Mouse (Mus musculus) MEL (cell line): Measurements from ENCODE around the gene Tmem54. TPM values are rescaled to one million over a fixed set of nuclear protein-coding genes. Genes with fewer than 3 reads are reported as not detected.

Experiments used
- DNase-seq: peaks from one replicate; pipeline ENCODE4 v3.0.0; 2011; ENCODE audit warnings: low read depth, low spot score
- H3K27ac ChIP-seq: 2 replicates; pipeline ENCODE4 v1.5.1; 2012; ENCODE audit warnings: low read depth, mild to moderate bottlenecking, control low read depth, low read length, moderate library complexity; ENCODE audit not compliant: control insufficient read depth
- H3K27me3 ChIP-seq, 2 experiments: fragments of 150-350 bp in 1 of 2; sonication (generic) in 1 of 2; 2 replicates each; pipeline ENCODE4 v1.6.1; 2012; ENCODE audit warnings: low read length in 2 of 2, mild to moderate bottlenecking in 2 of 2, improper control_type of control experiment in 1 of 2, moderate library complexity in 1 of 2; ENCODE audit not compliant: insufficient read depth in 2 of 2, control insufficient read depth in 1 of 2
- H3K36me3 ChIP-seq, 2 experiments: 2 replicates each; pipeline ENCODE4 v1.6.1; 2012 to 2014; ENCODE audit warnings: low read length in 2 of 2, improper control_type of control experiment in 1 of 2, inconsistent platforms in 1 of 2, mild to moderate bottlenecking in 1 of 2; ENCODE audit not compliant: insufficient read depth in 2 of 2, control insufficient read depth in 1 of 2
- H3K4me1 ChIP-seq, 2 experiments: fragments of 150-350 bp in 1 of 2; sonication (generic) in 1 of 2; 2 replicates each; pipeline ENCODE4 v1.6.1; 2012; ENCODE audit warnings: low read length in 2 of 2, improper control_type of control experiment in 1 of 2, mild to moderate bottlenecking in 1 of 2; ENCODE audit not compliant: insufficient read depth in 2 of 2, control insufficient read depth in 1 of 2
- H3K4me3 ChIP-seq, 2 experiments: fragments of 150-350 bp in 1 of 2; sonication (generic) in 1 of 2; 2 replicates each; pipeline ENCODE4 v1.5.1; 2012; ENCODE audit warnings: low read depth in 2 of 2, low read length in 2 of 2, mild to moderate bottlenecking in 2 of 2, moderate library complexity in 2 of 2, control low read depth in 1 of 2, improper control_type of control experiment in 1 of 2; ENCODE audit not compliant: control insufficient read depth in 1 of 2, insufficient read depth in 1 of 2
- H3K79me2 ChIP-seq: 2 replicates; pipeline ENCODE4 v1.6.1; 2012; ENCODE audit warnings: mild to moderate bottlenecking, low read length, moderate library complexity; ENCODE audit not compliant: control insufficient read depth, poor library complexity, insufficient read depth
- H3K9ac ChIP-seq: 2 replicates; pipeline ENCODE4 v1.6.1; 2012; ENCODE audit warnings: low read depth, mild to moderate bottlenecking, control low read depth, low read length, moderate library complexity; ENCODE audit not compliant: control insufficient read depth, poor library complexity, severe bottlenecking
- H3K9me3 ChIP-seq: fragments of 150-350 bp; sonication (generic); replicated peaks from 2 replicates; pipeline ENCODE4 v1.6.1; 2012; ENCODE audit warnings: mild to moderate bottlenecking, low read length, improper control_type of control experiment, moderate library complexity; ENCODE audit not compliant: insufficient read depth
- BHLHE40 ChIP-seq: IDR thresholded peaks from 2 replicates; pipeline ENCODE4 v1.6.1; 2012; ENCODE audit warnings: low read depth, mild to moderate bottlenecking, inconsistent platforms, low read length, improper control_type of control experiment, borderline replicate concordance
- CHD1 ChIP-seq: IDR thresholded peaks from 2 replicates; pipeline ENCODE4 v1.6.1; 2012; ENCODE audit warnings: low read depth, mild to moderate bottlenecking, inconsistent platforms, low read length, improper control_type of control experiment
- CHD2 ChIP-seq: IDR thresholded peaks from 2 replicates; pipeline ENCODE4 v1.6.1; 2011; ENCODE audit warnings: low read length, improper control_type of control experiment
- CTCF ChIP-seq, 3 experiments: IDR thresholded peaks in 2 of 3; conservative IDR thresholded peaks in 1 of 3; 2 replicates each; pipeline ENCODE4 v1.5.1; 2011 to 2012; ENCODE audit warnings: low read length in 3 of 3, low read depth in 2 of 3, mild to moderate bottlenecking in 2 of 3, improper control_type of control experiment in 1 of 3, inconsistent platforms in 1 of 3, mixed read lengths in 1 of 3, moderate library complexity in 1 of 3; ENCODE audit not compliant: control insufficient read depth in 1 of 3, insufficient read depth in 1 of 3, poor library complexity in 1 of 3, severe bottlenecking in 1 of 3
- E2F4 ChIP-seq: IDR thresholded peaks from 2 replicates; pipeline ENCODE4 v1.6.1; 2011; ENCODE audit warnings: low read depth, low read length, improper control_type of control experiment, borderline replicate concordance
- ELF1 ChIP-seq: IDR thresholded peaks from 2 replicates; pipeline ENCODE4 v1.6.1; 2014; ENCODE audit warnings: low read depth, mild to moderate bottlenecking, inconsistent platforms, low read length, improper control_type of control experiment, moderate library complexity
- EP300 ChIP-seq, 2 experiments: IDR thresholded peaks; 2 replicates each; pipeline ENCODE4 v1.6.1; 2011; ENCODE audit warnings: improper control_type of control experiment in 2 of 2, low read length in 2 of 2, low read depth in 1 of 2, mild to moderate bottlenecking in 1 of 2
- GABPA ChIP-seq: IDR thresholded peaks from 2 replicates; pipeline ENCODE4 v1.6.1; 2012; ENCODE audit warnings: low read depth, mild to moderate bottlenecking, inconsistent platforms, low read length, improper control_type of control experiment, moderate library complexity
- GATA1 ChIP-seq: IDR thresholded peaks from 2 replicates; pipeline ENCODE4 v1.6.1; 2011; ENCODE audit warnings: low read depth, low read length, improper control_type of control experiment
- JUND ChIP-seq: IDR thresholded peaks from 2 replicates; pipeline ENCODE4 v1.6.1; 2011; ENCODE audit warnings: low read depth, mild to moderate bottlenecking, improper control_type of control experiment, low read length
- KAT2A ChIP-seq: conservative IDR thresholded peaks from 2 replicates; pipeline ENCODE4 v1.6.1; 2012; ENCODE audit warnings: low read depth, low read length, improper control_type of control experiment, inconsistent platforms
- MAZ ChIP-seq: IDR thresholded peaks from 2 replicates; pipeline ENCODE4 v1.6.1; 2012; ENCODE audit warnings: low read depth, mild to moderate bottlenecking, inconsistent platforms, low read length, improper control_type of control experiment
- MEF2A ChIP-seq: IDR thresholded peaks from 2 replicates; pipeline ENCODE4 v1.6.1; 2014; ENCODE audit warnings: low read depth, mild to moderate bottlenecking, inconsistent platforms, low read length, improper control_type of control experiment; ENCODE audit not compliant: poor library complexity, insufficient replicate concordance, severe bottlenecking; ENCODE audit errors: extremely low read depth
- MYB ChIP-seq: IDR thresholded peaks from 2 replicates; pipeline ENCODE4 v1.6.1; 2011; ENCODE audit warnings: mild to moderate bottlenecking, low read depth, low read length, improper control_type of control experiment
- NRF1 ChIP-seq: IDR thresholded peaks from 2 replicates; pipeline ENCODE4 v1.6.1; 2014; ENCODE audit warnings: low read depth, mild to moderate bottlenecking, inconsistent platforms, low read length, improper control_type of control experiment, moderate library complexity; ENCODE audit not compliant: poor library complexity, insufficient read depth, severe bottlenecking
- POLR2A ChIP-seq, 2 experiments: IDR thresholded peaks; 2 replicates each; pipeline ENCODE4 v1.6.1; 2011 to 2012; ENCODE audit warnings: low read length in 2 of 2, mild to moderate bottlenecking in 2 of 2, control low read depth in 1 of 2, improper control_type of control experiment in 1 of 2, low read depth in 1 of 2, moderate library complexity in 1 of 2; ENCODE audit not compliant: control insufficient read depth in 1 of 2, insufficient read depth in 1 of 2, poor library complexity in 1 of 2
- POLR2AphosphoS2 ChIP-seq: IDR thresholded peaks from 2 replicates; pipeline ENCODE4 v1.6.1; 2011; ENCODE audit warnings: low read length, improper control_type of control experiment
- RAD21 ChIP-seq: IDR thresholded peaks from 2 replicates; pipeline ENCODE4 v1.6.1; 2011; ENCODE audit warnings: mild to moderate bottlenecking, low read depth, low read length, improper control_type of control experiment
- RCOR1 ChIP-seq: IDR thresholded peaks from 2 replicates; pipeline ENCODE4 v1.6.1; 2012; ENCODE audit warnings: low read depth, mild to moderate bottlenecking, inconsistent platforms, low read length, improper control_type of control experiment
- SIN3A ChIP-seq: IDR thresholded peaks from 2 replicates; pipeline ENCODE4 v1.6.1; 2012; ENCODE audit warnings: low read length, improper control_type of control experiment, inconsistent platforms
- SMC3 ChIP-seq: IDR thresholded peaks from 2 replicates; pipeline ENCODE4 v1.6.1; 2011; ENCODE audit warnings: low read depth, low read length, improper control_type of control experiment
- TBP ChIP-seq: IDR thresholded peaks from 2 replicates; pipeline ENCODE4 v1.8.0; 2011; ENCODE audit warnings: low read depth, low read length, improper control_type of control experiment
- USF1 ChIP-seq: IDR thresholded peaks from 2 replicates; pipeline ENCODE4 v1.6.1; 2014; ENCODE audit warnings: low read depth, mild to moderate bottlenecking, inconsistent platforms, low read length, improper control_type of control experiment, moderate library complexity
- USF2 ChIP-seq, 2 experiments: IDR thresholded peaks; 2 replicates each; pipeline ENCODE4 v1.6.1; 2011 to 2012; ENCODE audit warnings: improper control_type of control experiment in 2 of 2, low read length in 2 of 2, borderline replicate concordance in 1 of 2, inconsistent platforms in 1 of 2, low read depth in 1 of 2, mild to moderate bottlenecking in 1 of 2; ENCODE audit not compliant: insufficient read depth in 1 of 2
- ZC3H11A ChIP-seq: IDR thresholded peaks from 2 replicates; pipeline ENCODE4 v1.6.1; 2012; ENCODE audit warnings: low read depth, mild to moderate bottlenecking, inconsistent platforms, low read length, improper control_type of control experiment
- ZKSCAN1 ChIP-seq: IDR thresholded peaks from 2 replicates; pipeline ENCODE4 v1.6.1; 2012; ENCODE audit warnings: low read depth, mild to moderate bottlenecking, inconsistent platforms, low read length, improper control_type of control experiment, moderate library complexity
- ZMIZ1 ChIP-seq: IDR thresholded peaks from 2 replicates; pipeline ENCODE4 v1.6.1; 2012; ENCODE audit warnings: low read depth, mild to moderate bottlenecking, inconsistent platforms, low read length, improper control_type of control experiment, moderate library complexity
- polyA plus RNA-seq, 2 experiments: library from polyadenylated mRNA; stranded (reverse) in 1 of 2; unstranded in 1 of 2; fragments of >175 nt in 1 of 2; fragments of >200 nt in 1 of 2; gene quantifications; 2 replicates each; pipeline versions ENCODE4 v1.2.1 to v1.2.4; 2012; ENCODE audit warnings: low replicate concordance in 2 of 2, low read depth in 1 of 2; ENCODE audit not compliant: insufficient read length in 2 of 2, insufficient read depth in 1 of 2, missing spikeins in 1 of 2
- total RNA-seq: library from RNA; depleted of rRNA; stranded (reverse); fragments of 300-350 nt; gene quantifications from 2 replicates; pipeline ENCODE4 v1.2.3, GENCODE M21; 2012

Tmem54 gene
- total and polyA plus RNA-seq, 3 experiments = not detected

GRCm38 (mm10) chr4:129087850-129088249 lies 17.5 kb upstream of the Tmem54 start:
- Histone ChIP-seq H3K9me3 (no peaks in the 10 kb centered on the region), H3K4me3 (no peak overlapping the region), H3K27ac (no peak overlapping the region), H3K36me3 (no peaks in the 10 kb centered on the region), H3K4me1 (no peaks in the 10 kb centered on the region; a peak in 1 of 4 replicates), H3K27me3 (no peaks in the 10 kb centered on the region), H3K79me2 (no peaks in the 10 kb centered on the region), H3K9ac (no peak overlapping the region)
- no peak for DNase-seq
- TF ChIP-seq TBP (no peak), KAT2A (no peak), ELF1 (no peak), GABPA (no peak), POLR2A (IDR thresholded peaks at IDR 0.05; ENCODE audit: control insufficient read depth in 1 of 2, insufficient read depth in 1 of 2, low read depth in 1 of 2, low read length in 2 of 2, poor library complexity in 1 of 2) (no peak), EP300 (IDR thresholded peaks at IDR 0.05; ENCODE audit: low read depth in 1 of 2, low read length in 2 of 2) (no peak), MAZ (no peak), USF1 (no peak), SMC3 (no peak), NRF1 (no peak), RCOR1 (no peak), BHLHE40 (no peak), ZKSCAN1 (no peak), RAD21 (no peak), CTCF (IDR thresholded peaks at IDR 0.05 in 2 of 3, conservative IDR thresholded peaks at IDR 0.05 in 1 of 3; ENCODE audit: control insufficient read depth in 1 of 3, insufficient read depth in 1 of 3, low read depth in 2 of 3, low read length in 3 of 3, poor library complexity in 1 of 3, severe bottlenecking in 1 of 3) (no peak)

GRCm38 (mm10) chr4:129095276-129095675 lies 10.1 kb upstream of the Tmem54 start:
- DNase-seq = no peak
- H3K36me3 ChIP-seq = no peaks in the 10 kb centered on the region
- no peaks in the 10 kb centered on the region for H3K79me2 ChIP-seq
- no peak overlapping the region for H3K27ac ChIP-seq
- H3K9ac ChIP-seq = no peak overlapping the region
- TF ChIP-seq CTCF (IDR thresholded peaks at IDR 0.05 in 2 of 3, conservative IDR thresholded peaks at IDR 0.05 in 1 of 3; ENCODE audit: control insufficient read depth in 1 of 3, insufficient read depth in 1 of 3, low read depth in 2 of 3, low read length in 3 of 3, poor library complexity in 1 of 3, severe bottlenecking in 1 of 3) (no peak), POLR2AphosphoS2 (no peak), JUND (no peak), USF2 (IDR thresholded peaks at IDR 0.05; ENCODE audit: borderline replicate concordance in 1 of 2, insufficient read depth in 1 of 2, low read depth in 1 of 2, low read length in 2 of 2) (no peak), ZC3H11A (no peak), GATA1 (no peak), CHD2 (no peak), MYB (no peak), SMC3 (no peak), CHD1 (no peak), NRF1 (no peak), ZMIZ1 (no peak), MAZ (no peak), MEF2A (no peak), BHLHE40 (no peak), SIN3A (no peak), RAD21 (no peak), E2F4 (no peak), EP300 (IDR thresholded peaks at IDR 0.05; ENCODE audit: low read depth in 1 of 2, low read length in 2 of 2) (no peak)
- no peak overlapping the region for H3K4me3 ChIP-seq
- H3K4me1 ChIP-seq = no peaks in the 10 kb centered on the region
- H3K9me3 ChIP-seq = no peaks in the 10 kb centered on the region
- peaks cover 0 to 2% of the 10 kb centered on the region in 2 experiments; a peak in 2 of 4 replicates for H3K27me3 ChIP-seq
